Mouse (Mus musculus) heart, embryonic 10.5 days (tissue): ENCODE measurements at regions not wholly inside any gene's neighbourhood (a gene's known extent, or its start where the extent isn't known, plus 50 kb on each side); places are given as distances from the start of the nearest gene placed in this dataset.
"Not testable (repeated sequence)": the region's sequence is repeated elsewhere in the genome, so short reads cannot be mapped to it uniquely, and the experiment has no call there.

Experiments
- DNase-seq: peaks from one replicate; pipeline ENCODE4 v3.0.0-alpha.2; 2017; ENCODE audit warnings: low spot score
- H3K27ac ChIP-seq: fragments of 300-500 bp; sonication (generic); 2 replicates; pipeline ENCODE4 v1.5.1; 2016; ENCODE audit warnings: mild to moderate bottlenecking
- H3K27me3 ChIP-seq: fragments of 300-500 bp; sonication (generic); 2 replicates; pipeline ENCODE4 v1.6.1; 2016; ENCODE audit warnings: mild to moderate bottlenecking; ENCODE audit not compliant: poor library complexity, insufficient read depth, severe bottlenecking
- H3K36me3 ChIP-seq: fragments of 300-500 bp; sonication (generic); 2 replicates; pipeline ENCODE4 v1.6.1; 2016; ENCODE audit warnings: mild to moderate bottlenecking, moderate library complexity
- H3K4me1 ChIP-seq: fragments of 300-500 bp; sonication (generic); 2 replicates; pipeline ENCODE4 v1.6.1; 2016; ENCODE audit warnings: mild to moderate bottlenecking
- H3K4me3 ChIP-seq: fragments of 300-500 bp; sonication (generic); 2 replicates; pipeline ENCODE4 v1.5.1; 2016; ENCODE audit warnings: mild to moderate bottlenecking, moderate library complexity
- H3K9me3 ChIP-seq: fragments of 300-500 bp; sonication (generic); 2 replicates; pipeline ENCODE4 v1.6.1; 2016; ENCODE audit warnings: mild to moderate bottlenecking, moderate library complexity
- WGBS: fragments of 180-500 bp; shearing (Covaris S2); methylation state at CpG from one replicate; pipeline ENCODE4 v1.1.7; 2016; 5-methylcytosine and 5-hydroxymethylcytosine counted together

DNA sequence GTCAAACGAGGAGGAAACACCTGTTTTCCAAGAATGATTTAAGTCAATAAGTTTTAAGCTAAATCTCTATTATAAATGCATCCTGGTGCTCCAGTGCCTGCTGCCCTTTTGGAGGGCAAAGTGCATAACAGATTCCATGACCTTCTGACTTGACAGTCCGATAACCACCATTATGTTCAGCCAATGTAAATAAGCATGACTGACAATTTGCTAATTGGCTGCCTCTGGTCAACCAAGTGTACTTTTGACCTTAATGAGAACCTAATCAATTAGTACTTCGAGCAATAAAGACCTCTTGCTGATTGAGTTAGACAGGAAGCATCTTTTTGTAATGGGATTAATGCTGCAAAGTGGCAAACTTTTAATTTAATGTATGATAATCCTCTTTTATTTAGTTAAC is 183.3 kb upstream of the Zfp770 start:
- H3K9me3 ChIP-seq: no peaks in the 10 kb centered on the region
- H3K4me1 ChIP-seq: no peaks in the 10 kb centered on the region
- 44% methylated on average over 3 of the region's 3 CpGs for WGBS
- H3K4me3 ChIP-seq: no peak overlapping the region
- DNase-seq: no peak
- H3K27ac ChIP-seq: no peak overlapping the region
- H3K27me3 ChIP-seq: no peaks in the 10 kb centered on the region
- no peaks in the 10 kb centered on the region for H3K36me3 ChIP-seq

GRCm38 (mm10) chr2:114378844-114379533 is 177.7 kb upstream of the Zfp770 start:
- 69% methylated on average over 1 of the region's 1 CpGs for WGBS

GRCm38 (mm10) chr2:114373476-114373875 is 172.2 kb upstream of the Zfp770 start:
- H3K9me3 ChIP-seq: no peaks in the 10 kb centered on the region

More at GRCm38 (mm10) chr2:114378844-114379533, 177.7 kb upstream of the Zfp770 start:
- H3K36me3 ChIP-seq: no peaks in the 10 kb centered on the region
- H3K27ac ChIP-seq: no peak overlapping the region
- no peaks in the 10 kb centered on the region for H3K27me3 ChIP-seq
- H3K9me3 ChIP-seq: no peaks in the 10 kb centered on the region
- no peak overlapping the region for H3K4me3 ChIP-seq
- no peaks in the 10 kb centered on the region for H3K4me1 ChIP-seq
- DNase-seq: no peak

GRCm38 (mm10) chr2:114353876-114354275 is 152.6 kb upstream of the Zfp770 start:
- H3K4me3 ChIP-seq, DNase-seq, H3K36me3 ChIP-seq, H3K27me3 ChIP-seq, H3K27ac ChIP-seq, H3K4me1 ChIP-seq, H3K9me3 ChIP-seq: not testable (repeated sequence)
- WGBS: 82% methylated on average over 11 of the region's 11 CpGs

More at GRCm38 (mm10) chr2:114373476-114373875, 172.2 kb upstream of the Zfp770 start:
- Histone ChIP-seq H3K36me3 (no peaks in the 10 kb centered on the region), H3K4me3 (no peak overlapping the region), H3K4me1 (no peaks in the 10 kb centered on the region), H3K27ac (no peak overlapping the region), H3K27me3 (no peaks in the 10 kb centered on the region)
- WGBS: 64% methylated on average over 7 of the region's 7 CpGs
- DNase-seq: no peak

DNA sequence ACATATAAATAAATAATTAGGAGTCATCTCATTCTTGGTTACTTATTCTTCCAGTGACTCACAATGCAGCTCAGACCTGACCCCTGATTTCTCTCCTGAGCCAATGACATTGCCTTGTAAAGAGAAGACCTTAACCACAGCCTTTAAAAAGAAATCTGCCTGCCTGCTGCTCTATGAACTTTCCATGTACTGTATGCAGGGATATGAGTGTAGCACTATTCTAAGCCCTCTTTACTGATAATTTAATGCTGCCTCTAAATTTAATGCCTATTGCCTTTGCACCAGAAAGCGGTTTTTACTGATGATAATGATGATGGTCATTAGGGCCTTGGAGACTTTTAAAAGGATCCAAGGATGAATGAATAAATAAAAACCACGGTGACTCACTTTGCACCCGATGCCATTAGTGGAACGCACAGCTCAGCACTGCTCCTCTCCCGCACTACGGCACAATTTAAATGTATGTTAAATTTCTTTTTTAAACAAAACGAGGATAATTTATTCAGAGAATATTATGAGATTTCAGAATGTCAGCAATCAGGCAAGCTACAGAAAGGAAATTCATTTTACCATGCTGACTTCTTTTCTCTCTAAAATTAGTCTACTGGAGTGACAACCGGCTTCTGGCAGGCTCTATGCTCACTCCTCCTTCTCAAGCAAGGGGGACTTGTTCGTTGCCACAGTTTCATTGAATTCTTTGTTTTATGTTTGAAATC is 139.5 kb upstream of the Zfp770 start:
- Histone ChIP-seq H3K4me1 (no peaks in the 10 kb centered on the region), H3K36me3 (no peaks in the 10 kb centered on the region), H3K4me3 (no peak overlapping the region), H3K9me3 (no peaks in the 10 kb centered on the region), H3K27ac (no peak overlapping the region), H3K27me3 (no peaks in the 10 kb centered on the region)
- 85% methylated on average over 9 of the region's 9 CpGs for WGBS
- DNase-seq: no peak

GRCm38 (mm10) chr2:114301746-114302145 is 100.5 kb upstream of the Zfp770 start:
- DNase-seq: no peak
- no peaks in the 10 kb centered on the region for H3K36me3 ChIP-seq
- no peak overlapping the region for H3K27ac ChIP-seq
- H3K9me3 ChIP-seq: no peaks in the 10 kb centered on the region
- H3K4me1 ChIP-seq: no peaks in the 10 kb centered on the region
- H3K4me3 ChIP-seq: no peak overlapping the region
- 81% methylated on average over 3 of the region's 3 CpGs for WGBS
- no peaks in the 10 kb centered on the region for H3K27me3 ChIP-seq

DNA sequence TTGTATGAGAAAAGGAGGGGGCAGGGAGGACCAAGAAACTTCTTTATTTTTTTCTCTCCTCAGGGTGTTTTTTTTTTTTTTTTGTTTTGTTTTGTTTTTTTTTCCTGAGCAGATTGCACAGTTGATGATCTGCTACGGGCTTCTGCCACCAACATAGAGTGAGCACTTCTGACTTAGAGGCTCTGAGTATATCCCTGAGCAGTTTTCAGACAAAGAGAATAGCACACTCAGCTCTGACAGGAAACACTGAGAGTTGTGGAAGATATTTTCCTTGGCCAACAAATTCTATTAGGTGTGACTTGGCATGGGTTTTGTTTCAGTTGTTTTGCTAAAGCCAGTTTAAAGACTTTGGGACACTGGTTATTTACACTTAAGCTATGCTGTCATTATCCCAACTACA is 93.8 kb upstream of the Zfp770 start:
- H3K27ac ChIP-seq: no peak overlapping the region
- no peak overlapping the region for H3K4me3 ChIP-seq
- no peak for DNase-seq
- WGBS: 30% methylated on average over 1 of the region's 1 CpGs
- no peaks in the 10 kb centered on the region for H3K4me1 ChIP-seq
- no peaks in the 10 kb centered on the region for H3K9me3 ChIP-seq
- H3K27me3 ChIP-seq: no peaks in the 10 kb centered on the region
- no peaks in the 10 kb centered on the region for H3K36me3 ChIP-seq

- no peaks in the 10 kb centered on the region for H3K4me1 ChIP-seq
- no peak for DNase-seq
- WGBS: 77% methylated on average over 5 of the region's 5 CpGs
- no peak overlapping the region for H3K27ac ChIP-seq
- H3K9me3 ChIP-seq: no peaks in the 10 kb centered on the region
- H3K27me3 ChIP-seq: no peaks in the 10 kb centered on the region
- H3K36me3 ChIP-seq: no peaks in the 10 kb centered on the region
- no peak overlapping the region for H3K4me3 ChIP-seq
Measured at GRCm38 (mm10) chr2:114291387-114291786, 90.1 kb upstream of the Zfp770 start.

DNA sequence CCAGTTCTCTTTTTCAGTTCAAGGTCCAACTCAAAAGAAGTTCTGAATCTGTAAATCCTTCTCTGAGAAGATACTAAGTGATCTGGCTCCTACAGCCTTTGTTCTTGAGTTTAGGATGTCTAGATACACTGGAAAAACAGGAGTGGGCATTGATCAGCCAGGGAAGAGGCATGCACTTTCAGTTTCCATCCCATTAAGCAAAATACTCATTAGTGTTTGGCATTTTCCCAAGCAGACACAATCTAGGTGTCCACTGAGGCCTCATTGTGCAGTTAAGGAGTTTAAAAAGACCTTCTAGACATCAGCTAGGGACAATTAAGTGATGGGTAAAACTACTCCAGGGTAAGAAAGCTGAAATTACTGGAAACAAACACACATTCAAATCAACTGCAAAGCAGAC is 74.3 kb upstream of the Zfp770 start:
- DNase-seq: no peak
- no peaks in the 10 kb centered on the region for H3K9me3 ChIP-seq
- H3K36me3 ChIP-seq: no peaks in the 10 kb centered on the region
- no peak overlapping the region for H3K4me3 ChIP-seq
- H3K27me3 ChIP-seq: no peaks in the 10 kb centered on the region
- no peak overlapping the region for H3K27ac ChIP-seq
- H3K4me1 ChIP-seq: no peaks in the 10 kb centered on the region

DNA sequence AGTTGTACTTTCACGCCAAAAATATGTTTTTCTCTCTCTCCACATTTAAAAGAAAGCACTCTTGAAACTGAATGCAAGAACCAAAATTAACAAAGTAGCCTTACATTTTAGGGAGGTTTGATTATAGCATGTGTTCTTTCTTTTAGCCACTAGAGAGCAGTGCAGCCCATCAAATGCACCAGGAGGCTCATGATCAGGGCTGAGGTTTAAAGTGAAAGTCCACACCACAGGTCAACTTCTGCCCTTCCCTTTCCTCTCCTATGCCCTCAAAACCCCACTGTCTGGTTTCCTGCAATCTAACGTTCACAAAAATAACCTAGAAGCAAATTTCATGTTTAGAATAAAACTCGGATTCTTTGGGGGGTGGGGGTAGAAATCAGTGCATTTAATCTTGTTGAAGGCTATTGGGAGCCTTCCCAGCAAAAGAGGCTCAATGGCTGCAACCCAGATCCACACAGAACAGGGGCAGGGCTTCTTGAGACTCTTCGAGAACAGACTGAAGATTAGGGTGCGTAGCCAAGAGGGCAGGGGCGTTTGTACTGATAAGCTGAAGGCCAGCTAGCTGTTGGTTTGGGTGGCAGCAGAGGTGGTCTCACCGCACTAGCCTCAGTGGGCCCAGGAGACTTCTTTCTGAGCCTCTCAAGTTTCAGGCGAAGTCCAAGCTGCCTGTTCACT is 59.3 kb upstream of the Zfp770 start:
- Histone ChIP-seq H3K4me1 (no peaks in the 10 kb centered on the region), H3K27ac (0 out of 2 replicates have a peak overlapping the region, but pooled peaks have one; percentile 24), H3K27me3 (no peaks in the 10 kb centered on the region), H3K4me3 (no peak overlapping the region), H3K36me3 (no peaks in the 10 kb centered on the region), H3K9me3 (no peaks in the 10 kb centered on the region)
- WGBS: 29% methylated on average over 8 of the region's 8 CpGs
- no peak for DNase-seq

GRCm38 (mm10) chr2:114259539-114259938 is 58.3 kb upstream of the Zfp770 start:
- Histone ChIP-seq H3K9me3 (no peaks in the 10 kb centered on the region), H3K4me1 (0 out of 2 replicates have a peak, but pooled peaks cover under 1% of the 10 kb centered on the region), H3K4me3 (no peak overlapping the region), H3K27me3 (no peaks in the 10 kb centered on the region), H3K27ac (no peak overlapping the region), H3K36me3 (no peaks in the 10 kb centered on the region)
- no peak for DNase-seq
- 71% methylated on average over 4 of the region's 4 CpGs for WGBS
